Mouse (Mus musculus) embryonic fibroblast, embryonic 13.5 days (primary cell): Measurements from ENCODE around the gene Elovl5.

Experiments
- CTCF ChIP-seq: IDR thresholded peaks from 2 replicates; pipeline ENCODE4 v1.5.1; 2011; ENCODE audit warnings: mild to moderate bottlenecking, control low read depth, low read length, moderate library complexity, borderline replicate concordance; ENCODE audit not compliant: insufficient read depth
- POLR2A ChIP-seq: IDR thresholded peaks from 2 replicates; pipeline ENCODE4 v1.6.1; 2011; ENCODE audit warnings: low read depth, mild to moderate bottlenecking, control low read depth, low read length, moderate library complexity

GRCm38 (mm10) chr9:77945792-77946666 is 28.9 kb downstream of the Elovl5 start:
- TF ChIP-seq CTCF = no peak
- no peak for TF ChIP-seq POLR2A
